Mouse (Mus musculus) heart, adult 18-20 months (tissue): ENCODE measurements around the gene Gm10203. TPM values are rescaled to one million over a fixed set of nuclear protein-coding genes. Genes with fewer than 3 reads are reported as not detected.
"Not testable (repeated sequence)": the region's sequence is repeated elsewhere in the genome, so short reads cannot be mapped to it uniquely, and the experiment has no call there.

ENCODE experiments used
- DNase-seq, 2 experiments: peaks; one replicate each; pipeline ENCODE4 v3.0.0; 2021 to 2022; ENCODE audit warnings: mixed read lengths in 1 of 2
- long read RNA-seq, 2 experiments: library from polyadenylated mRNA; stranded (forward); transcript quantifications; one replicate each; pipeline ENCODE4 v2.0.0; 2021
- total RNA-seq, 2 experiments: library from RNA; stranded (reverse); gene quantifications; 2 replicates each; pipeline ENCODE4 v1.2.3; 2021

The Gm10203 gene
- total RNA-seq, result not detected
- long read RNA-seq, experiment 1, result 0 reads
- long read RNA-seq, experiment 2, result 0 reads

DNA sequence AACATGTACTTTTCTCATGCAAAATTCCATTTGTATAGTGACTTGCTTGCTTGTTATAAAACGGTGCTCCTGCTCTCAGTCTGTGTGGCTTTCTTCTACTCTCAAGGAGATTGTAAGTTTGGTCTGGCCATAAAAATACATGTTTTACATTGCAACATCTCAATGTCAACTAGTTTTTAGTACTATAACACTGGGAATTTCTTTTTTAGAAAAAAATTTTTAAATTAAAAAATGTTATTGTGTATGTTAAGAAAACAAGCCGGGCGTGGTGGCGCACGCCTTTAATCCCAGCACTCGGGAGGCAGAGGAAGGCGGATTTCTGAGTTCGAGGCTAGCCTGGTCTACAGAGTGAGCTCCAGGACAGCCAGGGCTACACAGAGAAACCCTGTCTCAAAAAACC, at the start of gene Gm10203:
Gm10203 (plus strand) TSS at position 301 of the 400 bp plus-strand sequence.
- DNase-seq, result not testable (repeated sequence)

DNA sequence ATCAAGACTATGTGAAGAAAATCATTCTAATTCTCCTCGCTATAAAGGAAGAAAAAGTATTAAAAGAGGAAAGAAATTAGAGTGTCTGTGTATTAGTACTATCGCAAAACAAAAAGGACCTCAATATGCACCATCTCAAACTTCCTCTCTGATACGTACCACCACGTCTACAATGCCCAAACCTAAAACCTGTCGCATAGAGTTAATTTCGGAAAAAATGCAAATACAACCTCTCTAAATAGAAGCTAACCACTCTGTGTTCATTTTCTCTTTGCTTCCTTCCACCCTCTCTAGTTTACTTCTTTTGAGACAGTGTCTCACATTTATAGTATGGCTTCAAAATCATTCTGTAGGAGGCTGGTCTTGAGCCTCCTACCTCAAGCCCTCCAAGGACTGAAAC, 37.6 kb upstream of the Gm10203 start:
- DNase-seq, result no peak

DNA sequence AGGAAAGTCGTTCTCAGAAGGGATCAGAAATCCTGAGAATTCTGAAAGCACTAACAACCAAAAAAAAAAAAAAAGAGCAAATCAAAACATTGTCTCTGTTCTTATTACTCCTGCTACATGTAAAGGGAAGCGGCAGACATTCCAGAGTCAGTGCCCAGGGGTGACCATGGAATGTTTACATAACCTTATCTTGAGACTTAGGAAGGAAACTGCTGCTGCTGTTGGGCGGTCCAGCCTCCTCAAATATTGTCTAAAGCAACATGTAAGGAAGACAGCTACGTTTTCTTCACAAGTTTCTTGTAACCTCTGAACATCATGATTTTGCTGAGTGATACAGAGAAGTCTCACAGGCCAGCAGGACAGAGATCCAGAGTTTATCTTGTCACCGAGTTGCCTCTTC, 36.5 kb upstream of the Gm10203 start:
- DNase-seq, result peak; percentile 45 to 68

DNA sequence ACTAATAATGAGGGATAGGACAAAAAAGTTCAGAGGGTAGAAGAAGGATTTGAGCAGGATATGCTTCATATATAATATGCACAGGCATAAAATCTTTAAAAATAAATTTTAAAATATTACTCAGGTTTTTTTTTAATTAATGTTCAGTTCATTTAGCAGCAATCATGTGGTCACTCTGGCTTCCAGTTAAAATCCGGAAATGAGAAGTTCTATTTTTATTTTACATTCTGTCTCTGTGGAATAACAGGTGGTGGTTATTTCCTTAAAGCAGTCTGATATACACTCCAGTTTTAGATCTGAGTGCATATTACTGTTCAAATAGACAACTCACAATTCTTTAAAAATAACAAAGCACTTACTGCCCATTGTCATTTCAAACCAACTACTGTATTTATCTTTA, 35.4 kb upstream of the Gm10203 start:
- DNase-seq, result no peak

DNA sequence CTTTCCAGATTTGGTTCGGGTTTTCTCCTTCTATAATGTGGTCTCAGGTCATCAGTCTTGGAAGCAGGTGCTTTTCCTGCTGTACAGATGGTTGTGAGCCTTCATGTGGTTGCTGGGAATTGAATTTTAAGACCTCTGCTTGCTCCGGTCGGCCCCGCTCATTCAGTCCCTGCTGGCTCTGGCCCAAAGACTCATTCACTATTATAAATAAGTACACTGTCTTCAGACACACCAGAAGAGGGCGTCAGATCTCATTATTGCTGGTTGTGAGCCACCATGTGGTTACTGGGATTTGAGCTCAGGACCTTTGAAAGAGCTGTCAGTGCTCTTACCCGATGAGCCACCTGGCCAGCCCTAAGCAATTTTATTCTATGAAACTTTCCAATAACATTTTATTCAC, 34.6 kb upstream of the Gm10203 start:
- DNase-seq, result peak; percentile 12 to 43

DNA sequence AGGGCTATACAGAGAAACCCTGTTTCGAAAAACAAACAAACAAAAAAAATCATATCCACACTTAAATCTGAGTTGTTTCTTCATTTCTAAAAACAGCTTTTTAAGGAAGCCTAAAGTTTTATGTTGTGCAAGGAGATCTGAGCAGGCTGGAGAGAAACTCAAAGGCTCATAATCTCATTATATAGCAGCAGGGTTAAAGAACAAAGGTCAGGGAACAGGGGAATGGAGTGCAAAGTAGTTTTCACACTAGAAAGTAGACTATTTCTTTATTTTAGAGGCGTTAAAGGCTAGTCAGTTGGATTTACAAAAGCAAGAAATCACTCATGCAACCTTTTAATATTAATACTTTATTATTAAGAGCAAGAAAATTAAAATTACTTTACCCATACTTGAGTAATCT, 33.7 kb upstream of the Gm10203 start:
- no peak for DNase-seq

DNA sequence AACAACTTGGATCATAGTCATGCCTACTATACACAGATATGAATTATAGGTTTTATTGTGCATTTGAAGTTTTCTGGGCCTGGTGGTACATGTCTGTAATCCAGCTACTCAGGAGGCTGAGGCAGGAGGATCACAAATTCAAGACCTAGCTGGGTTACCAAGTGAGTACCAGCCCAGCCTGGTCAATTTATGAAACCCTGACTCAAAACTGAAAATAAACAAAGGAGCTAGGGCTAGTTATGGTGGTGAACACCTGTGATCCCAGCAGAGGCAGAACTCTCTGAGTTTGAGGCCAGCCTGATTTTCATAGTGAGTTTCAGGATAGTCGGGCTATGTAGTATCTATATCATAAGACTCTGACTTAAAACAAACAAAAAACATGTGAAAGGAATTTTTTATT, 32.7 kb upstream of the Gm10203 start:
- no peak for DNase-seq

DNA sequence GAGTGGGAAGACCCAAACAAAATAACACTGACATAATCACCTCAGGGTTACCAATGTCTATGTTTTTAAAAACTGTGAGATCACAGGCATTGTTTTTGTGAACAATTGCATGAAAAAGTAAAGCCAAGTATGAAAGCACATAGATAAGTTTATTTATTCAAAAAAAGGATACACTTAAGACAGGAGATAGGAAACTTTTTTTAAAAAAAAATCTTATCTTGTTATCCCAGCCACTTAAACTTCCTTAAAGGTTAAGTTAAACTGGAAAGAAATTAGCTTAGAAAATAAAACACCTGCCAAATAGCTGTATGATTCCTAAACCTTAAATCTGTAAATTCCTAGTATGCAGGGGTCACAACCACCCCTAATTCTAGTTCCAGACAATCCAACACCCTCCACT, 31.0 kb upstream of the Gm10203 start:
- no peak for DNase-seq

DNA sequence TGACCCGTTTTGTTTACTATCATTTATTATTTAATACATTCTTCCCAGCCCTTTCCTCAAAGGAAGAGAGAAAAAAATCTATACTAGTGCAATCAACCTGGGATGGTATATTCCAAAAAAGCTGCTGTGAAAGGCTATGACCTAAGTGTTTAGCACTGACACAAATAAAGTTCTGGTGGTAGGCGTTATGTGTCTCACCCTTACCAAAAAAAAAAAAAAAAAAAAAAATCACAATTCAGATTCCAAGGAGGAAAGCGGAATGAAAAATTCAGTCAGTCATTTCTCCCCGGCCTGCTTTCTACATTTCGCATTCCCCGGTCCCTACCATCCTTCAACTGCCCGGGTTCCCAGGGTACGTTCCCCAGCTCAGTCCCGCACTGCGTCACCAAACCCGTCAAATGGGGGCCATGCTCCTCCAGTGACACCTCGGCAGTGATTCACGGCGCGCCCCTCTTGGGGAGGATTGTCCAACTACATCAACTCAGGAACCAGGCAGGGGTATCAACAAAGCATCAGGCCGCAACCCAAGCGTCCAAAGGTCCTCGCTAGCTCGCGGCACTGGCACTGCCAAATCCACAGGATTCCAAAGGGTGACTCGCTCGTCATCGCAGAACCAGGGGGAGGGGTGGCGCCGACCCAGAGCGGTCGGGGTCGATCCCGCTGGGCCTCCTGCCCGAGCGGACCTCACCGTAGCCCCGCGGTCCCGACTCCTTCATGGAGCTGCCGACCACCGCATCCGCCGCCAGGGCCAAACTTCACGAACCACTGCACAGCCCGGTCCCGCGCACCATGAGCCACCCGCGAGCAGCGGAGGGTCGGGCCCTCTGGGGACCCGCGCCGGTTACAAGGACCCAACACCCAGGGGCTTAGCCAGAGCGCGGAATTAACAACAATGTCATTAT, 29.5 kb upstream of the Gm10203 start:
- peak; percentile 54 to 81 for DNase-seq

DNA sequence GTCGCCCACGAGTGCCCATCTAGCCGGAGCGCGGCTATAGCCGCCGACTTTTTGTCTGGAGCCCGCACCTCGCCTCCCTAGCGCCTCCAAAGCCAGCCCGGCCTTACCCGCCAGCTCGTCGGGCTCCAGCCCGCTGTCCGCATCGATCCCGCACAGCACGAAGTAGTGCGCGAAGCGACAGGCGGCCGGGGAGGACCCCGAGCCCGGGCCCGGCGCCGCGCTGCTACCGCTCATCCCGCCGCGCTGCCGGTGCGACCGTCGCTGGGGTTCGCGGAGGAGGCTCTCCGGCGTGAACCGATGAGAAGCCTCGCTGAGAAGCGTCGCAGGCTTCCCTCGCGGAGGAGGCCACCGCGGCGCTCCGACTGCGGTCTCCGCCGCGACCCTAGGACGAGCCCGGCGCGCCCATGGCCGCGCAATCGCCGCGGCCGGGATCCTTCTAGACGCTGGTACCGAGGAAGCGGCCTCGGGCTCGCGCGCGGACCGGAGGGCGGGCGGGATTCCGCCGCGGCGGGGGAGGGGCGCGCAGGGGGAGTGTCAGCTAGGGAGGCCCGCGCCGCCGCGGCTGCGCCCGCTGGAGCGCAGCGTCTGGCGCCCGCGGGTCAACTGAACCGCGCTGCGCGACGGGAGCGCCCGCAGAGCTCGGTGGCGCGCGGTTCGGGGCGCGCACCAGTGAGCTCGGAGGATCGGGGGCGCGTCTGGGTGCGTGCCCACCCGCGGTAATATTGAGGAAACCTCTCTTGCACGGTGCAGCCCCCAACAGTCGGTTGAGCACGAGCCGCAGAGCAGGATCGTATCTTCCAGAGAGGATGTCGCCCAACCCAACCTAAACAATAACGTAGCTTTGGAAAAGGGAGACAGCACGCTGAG, 28.7 kb upstream of the Gm10203 start, which contains the start of gene Dennd5b:
Dennd5b (minus strand) TSS at position 605 of the 867 bp plus-strand sequence.
- DNase-seq, result peak; percentile 89 to 90

DNA sequence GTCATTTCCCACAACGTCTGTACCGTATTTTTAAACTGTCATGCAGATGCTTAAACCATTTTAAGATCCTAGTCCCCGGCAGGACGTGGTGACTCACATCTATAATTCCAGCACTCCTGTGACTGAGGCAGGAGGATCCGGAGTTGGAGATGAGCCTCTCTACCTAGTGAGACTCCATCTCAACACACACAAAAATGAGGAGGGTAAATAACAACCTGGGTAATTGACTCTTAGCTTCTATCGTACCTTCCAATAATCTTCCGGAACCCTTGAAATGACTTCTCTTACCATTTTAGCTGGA, 28.1 kb upstream of the Gm10203 start:
- DNase-seq, result no peak

DNA sequence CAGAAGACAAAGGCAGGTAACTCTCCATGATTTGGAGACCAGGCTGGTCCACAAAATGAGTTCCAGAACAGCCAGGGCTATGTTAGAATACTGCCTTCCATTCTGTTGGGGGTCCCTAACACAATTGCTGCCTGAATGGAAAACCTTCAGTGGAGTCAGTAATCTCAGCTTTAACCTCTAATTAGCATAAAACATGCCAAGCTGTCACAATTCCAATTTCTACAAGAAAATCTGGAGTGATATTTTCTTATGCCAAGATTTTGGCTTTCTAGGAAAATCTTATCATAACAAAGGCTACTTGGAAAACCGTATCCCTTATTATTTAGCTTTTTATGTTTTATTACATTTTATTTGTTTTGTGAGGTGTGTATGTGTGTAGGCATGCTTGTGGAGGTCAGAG, 26.5 kb upstream of the Gm10203 start:
- DNase-seq, result no peak

DNA sequence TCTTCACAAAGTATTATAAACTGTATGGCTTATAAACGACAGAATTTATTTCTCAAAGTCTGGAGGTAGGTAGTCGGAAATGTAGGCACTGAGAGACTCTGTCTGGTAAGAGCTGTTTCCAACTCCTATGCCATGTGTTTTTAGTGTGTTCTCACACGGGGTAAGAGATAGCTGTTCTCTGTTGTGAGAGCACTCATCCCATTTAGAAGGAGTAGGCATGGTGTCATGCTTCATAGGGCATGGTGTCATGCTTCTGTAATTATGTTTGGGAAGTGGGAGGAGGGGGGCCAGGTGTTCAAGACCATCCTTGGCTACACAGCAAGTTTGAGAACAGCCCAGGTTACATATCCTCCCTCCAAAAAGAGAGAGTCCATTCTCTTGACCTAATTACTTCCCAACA, 22.4 kb upstream of the Gm10203 start:
- DNase-seq, result no peak

DNA sequence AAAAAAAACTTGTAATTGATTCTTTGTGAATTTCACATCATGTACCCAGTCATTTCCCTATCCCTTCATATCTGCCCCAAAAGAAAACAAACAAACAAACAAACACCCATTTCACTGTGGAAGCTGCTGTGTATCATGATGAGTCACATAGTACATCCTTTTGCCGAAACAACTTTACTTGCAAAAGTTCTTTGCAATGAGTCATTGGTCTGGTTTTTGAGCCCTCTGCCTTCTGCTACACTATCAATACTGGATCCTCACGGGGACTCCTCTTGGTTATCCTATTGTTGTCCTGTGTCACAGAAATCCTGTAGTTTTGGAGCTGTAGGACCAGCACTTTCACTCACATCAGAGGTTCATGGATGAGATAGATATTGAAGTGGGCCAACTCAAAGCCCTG, 21.1 kb upstream of the Gm10203 start:
- no peak for DNase-seq

DNA sequence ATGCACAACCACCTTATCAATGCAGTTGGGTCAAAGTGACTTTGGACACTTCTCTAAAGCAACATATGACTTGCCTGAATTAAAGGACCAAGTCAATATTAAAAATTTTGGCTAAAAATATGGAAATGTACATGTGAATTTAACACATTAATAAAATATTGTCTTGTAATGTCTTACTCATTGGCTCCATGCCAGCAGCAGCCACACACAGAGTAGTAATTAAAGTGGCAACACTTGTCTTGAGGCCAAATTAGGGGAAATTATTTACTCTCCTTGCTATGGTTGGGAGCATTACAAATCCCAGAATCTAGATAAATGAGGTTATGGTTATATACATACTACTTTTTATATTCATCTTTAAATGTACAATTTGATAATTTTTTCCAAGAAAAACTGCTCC, 13.0 kb upstream of the Gm10203 start:
- DNase-seq, result no peak

DNA sequence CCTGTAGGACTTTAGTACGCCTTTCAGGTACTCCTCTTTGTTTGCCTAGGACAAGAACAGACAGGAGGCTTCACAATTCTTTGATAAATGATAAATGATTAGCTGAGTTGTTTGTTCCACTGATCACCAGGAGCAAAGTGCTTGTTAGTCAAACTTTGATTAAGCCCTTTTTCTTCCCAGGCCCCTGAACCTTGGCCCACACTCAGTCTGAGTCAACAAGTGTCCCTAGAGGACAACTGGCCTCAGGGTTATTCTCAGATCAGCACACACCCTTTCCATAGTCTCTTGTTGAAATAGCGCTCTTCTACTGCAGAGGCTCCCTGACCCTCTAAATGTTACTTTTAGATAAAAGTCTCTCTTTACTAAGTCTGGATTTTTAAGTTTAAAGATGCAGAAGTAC, 11.0 kb upstream of the Gm10203 start:
- peak; percentile 69 to 78 for DNase-seq

DNA sequence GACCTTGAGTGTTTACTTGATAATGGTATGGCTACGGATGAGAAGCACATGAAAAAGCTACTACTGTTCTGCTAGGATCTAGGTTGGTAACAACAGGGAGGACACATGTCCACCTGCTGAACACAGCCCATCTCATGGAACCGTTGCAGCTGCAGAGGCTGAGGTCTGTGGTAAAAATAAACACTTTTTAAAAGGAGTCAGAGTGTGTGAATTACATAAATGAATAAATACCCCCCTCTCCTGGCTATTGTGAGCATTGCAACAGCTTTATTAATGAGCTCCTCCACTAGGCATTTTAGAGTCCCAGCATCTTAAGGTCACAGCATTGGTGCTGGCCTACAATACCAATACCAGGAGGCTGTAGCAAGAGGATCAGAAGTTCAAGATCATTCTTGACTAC, 10.1 kb upstream of the Gm10203 start:
- peak; percentile 70 to 88 for DNase-seq

DNA sequence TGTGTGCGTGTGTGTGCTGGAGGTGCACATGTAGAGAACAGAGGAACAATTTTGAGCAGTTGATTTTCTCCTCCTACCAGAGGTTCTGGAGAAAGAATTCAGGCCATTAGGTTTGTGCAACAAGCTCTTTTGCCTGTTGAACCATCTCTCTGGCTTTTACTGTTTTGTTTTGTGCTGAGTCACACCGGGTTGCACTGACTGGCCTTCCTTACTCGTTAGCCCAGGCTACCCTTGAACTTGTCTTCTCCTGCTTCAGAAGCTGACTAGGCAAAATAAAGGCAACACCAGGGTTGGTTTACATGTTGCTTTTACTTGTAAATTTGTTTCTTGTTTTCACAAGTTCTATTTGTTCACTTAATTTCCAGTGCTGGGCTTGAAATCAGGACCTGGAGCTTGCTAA, 6.9 kb upstream of the Gm10203 start:
- DNase-seq, result no peak

DNA sequence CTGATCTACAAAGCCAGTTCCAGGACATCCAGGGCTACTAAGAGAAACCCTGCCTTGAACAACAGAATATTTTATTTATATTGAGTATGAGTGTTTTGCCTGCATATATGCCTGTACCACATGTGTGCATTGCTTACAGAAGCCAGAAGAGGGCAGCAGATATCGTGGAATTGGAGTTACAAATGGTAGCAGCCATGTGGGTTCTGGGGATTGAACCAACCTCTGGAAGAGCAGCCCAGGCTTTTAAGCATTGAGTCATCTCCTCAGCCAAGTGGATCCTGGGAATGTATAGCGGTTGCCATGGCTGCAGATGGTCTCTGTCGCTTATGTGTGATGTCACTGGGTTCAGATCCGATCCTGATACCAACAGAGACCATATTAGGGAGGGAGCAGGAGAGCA, 3.3 kb upstream of the Gm10203 start:
- DNase-seq, result peak; percentile 52 to 73

DNA sequence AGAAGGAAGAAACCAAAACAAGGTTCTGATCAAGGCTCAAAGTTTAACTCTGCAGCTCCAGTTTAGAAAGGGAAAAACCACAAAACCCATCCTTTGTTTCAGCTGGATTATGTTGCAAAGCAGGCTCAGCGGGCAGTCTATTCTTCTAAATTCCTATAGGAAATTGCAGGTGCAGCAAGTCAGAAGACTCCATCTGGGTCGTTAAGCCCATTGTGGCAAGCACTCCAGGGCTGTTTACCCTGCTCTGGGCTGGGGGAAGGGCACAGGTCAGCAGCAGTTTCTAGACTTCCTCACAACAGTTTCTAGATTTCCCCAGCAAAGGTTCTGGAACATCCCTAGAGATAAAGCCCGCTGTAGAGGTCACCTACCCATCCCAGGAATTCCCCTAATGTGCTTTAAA, 1.1 kb downstream of the Gm10203 start:
- DNase-seq, result no peak

DNA sequence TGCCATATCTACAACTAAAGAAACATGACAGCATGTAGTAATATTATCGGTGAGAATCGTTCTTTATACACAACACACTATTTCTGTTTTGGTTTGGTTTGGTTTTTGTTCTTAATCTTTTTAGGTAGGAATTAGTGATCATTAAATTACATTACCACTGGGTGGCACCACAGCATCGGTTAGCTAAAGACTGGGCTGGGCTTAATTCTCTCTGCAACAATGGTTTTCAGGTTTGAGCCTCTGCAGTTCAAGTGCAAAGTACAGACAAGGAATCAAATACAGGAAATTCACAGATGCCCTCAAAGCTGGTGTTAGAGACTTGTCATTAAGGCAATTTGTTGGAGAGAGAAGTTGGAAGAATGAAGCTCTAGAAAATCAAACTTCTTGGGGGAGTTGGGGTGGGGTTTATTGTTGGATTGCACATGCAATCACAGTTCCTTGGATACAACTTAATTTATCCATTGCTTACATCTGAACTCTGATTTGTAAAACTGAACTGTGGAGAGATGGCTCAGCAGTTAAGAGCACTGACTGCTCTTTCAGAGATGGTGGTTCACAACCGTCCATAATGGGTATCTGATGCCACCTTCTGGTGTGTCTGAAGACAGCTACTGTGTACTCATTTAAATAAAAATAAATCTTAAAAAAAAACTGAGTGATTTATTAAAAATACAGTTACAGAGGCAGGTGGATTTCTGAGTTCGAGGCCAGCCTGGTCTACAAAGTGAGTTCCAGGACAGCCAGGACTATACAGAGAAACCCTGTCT, 2.5 kb downstream of the Gm10203 start:
- peak; percentile 39 to 67 for DNase-seq

DNA sequence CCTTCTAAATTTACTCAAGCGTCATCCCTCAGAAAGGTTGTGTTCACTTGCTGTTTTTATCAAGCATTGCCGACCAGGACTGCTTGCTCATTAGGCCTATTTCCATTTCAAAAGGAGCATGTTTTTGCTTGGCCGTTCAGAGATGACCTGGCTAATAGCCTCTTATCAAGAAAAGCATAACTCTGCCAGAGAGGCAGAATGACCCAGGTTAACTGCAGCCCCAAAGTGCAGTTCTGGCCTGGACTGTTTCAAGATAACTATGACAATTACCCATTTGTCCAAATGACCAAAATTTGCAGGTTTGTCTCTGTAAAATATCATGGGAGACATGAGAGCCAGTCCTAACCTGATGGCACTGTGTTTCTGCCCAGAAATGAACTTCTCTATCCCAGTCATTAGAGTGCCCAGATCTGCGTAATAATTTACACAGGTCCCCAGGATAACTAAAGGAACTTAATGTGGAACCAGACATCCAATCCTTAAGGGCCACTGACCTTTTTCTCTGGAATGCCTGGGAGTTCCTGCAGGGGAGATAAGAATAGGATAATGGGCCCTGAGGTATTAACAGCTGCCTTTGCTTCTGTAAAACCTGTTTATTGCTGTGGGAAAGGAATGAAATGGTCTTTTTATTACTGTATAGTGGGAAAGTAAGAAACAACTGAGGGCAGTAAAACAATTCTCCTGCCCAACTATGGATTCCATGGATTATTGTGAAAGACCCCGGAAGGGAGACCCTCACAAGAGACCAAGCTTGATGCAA, 4.6 kb downstream of the Gm10203 start:
- peak; percentile 44 to 46 for DNase-seq
